Mouse (Mus musculus) brain, adult 10 weeks (tissue): ENCODE results near the gene Cxcr6. TPM values are rescaled to one million over a fixed set of nuclear protein-coding genes. Genes with fewer than 3 reads are reported as not detected.

Experiments used
- polyA plus RNA-seq: library from polyadenylated mRNA; stranded (reverse); fragments of 350-450 nt; fragmentation: Illumina TruSeq; extraction: RNeasy Lipid Tissue Mini Kit (QIAGEN cat#74804); gene quantifications from one replicate; pipeline ENCODE4 v1.2.3, GENCODE M21; 2015; ENCODE audit warnings: low read depth, low replicate concordance

Gene Cxcr6
- polyA plus RNA-seq, result not detected

DNA sequence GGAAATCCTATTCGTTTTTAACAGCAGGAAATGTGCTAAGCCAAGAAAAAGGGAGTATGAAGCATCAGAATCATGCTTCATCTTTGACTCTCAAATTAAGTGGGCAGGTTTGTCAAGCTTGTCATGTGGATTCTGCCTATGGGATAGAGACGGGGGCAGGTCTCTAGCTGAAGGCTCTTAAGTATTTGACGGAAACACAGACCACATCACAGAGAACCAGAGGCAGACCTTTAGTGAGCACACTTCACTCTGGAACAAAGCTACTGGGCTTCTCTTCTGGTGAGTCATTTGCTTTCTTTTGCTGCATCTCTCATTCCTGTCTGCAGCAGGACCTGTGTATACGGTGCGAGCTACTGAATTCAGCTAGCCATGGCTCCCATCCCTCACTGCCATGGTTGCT is at the start of gene Cxcr6:
Gene Cxcr6, plus strand, starts transcription at position 209 of the 400 bp plus-strand sequence.

DNA sequence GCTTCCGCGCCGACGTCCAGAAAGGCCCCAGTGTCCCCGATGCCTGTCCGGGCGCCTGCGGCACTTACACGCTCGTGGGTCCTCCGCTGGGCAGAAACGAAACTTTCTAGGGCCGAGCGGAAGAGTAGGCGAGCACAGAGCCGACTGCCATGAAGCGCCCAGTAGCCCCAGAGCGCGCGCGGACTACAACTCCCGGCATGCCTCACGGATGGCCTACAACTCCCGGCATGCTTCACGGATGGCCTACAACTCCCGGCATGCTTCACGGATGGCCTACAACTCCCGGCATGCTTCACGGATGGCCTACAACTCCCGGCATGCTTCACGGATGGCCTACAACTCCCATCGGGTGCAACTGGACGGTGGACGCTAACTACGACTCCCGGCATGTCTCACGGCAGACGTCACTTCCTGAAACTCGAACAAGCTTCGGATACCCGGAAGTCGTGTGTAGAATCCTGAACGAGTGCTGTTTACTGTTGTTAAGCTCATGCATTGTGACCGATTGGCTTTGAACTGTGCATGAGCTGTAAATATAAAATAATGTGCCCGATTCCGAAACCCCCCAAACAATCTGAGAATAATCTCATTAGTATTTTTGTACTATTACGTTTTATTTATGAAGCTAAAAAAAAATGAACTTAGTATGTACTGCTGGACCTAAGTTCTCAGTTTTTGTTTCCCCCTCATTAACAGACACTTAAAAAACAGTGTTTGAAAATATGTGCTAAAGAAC is 45.6 kb downstream of the Cxcr6 start, which contains the start of gene Fyco1:
Gene Fyco1, minus strand, starts transcription at position 187 of the 736 bp plus-strand sequence.

Other genes starting within 250 kb of the Cxcr6 start
- not detected for gene Slc6a20b, start 173.9 kb upstream of the Cxcr6 start, polyA plus RNA-seq
- 0.22 TPM for gene Ccr9, start 128.0 kb upstream of the Cxcr6 start, polyA plus RNA-seq
- gene Slc6a20a, start 127.6 kb upstream of the Cxcr6 start, polyA plus RNA-seq, result 18.5 TPM
- gene Lztfl1, start 88.8 kb upstream of the Cxcr6 start, polyA plus RNA-seq, result 56.7 TPM
- gene Fyco1, start 45.4 kb downstream of the Cxcr6 start, polyA plus RNA-seq, result 20.7 TPM
- gene Xcr1, start 55.6 kb downstream of the Cxcr6 start, polyA plus RNA-seq, result not detected
- 0.30 TPM for gene Ccr1, start 162.2 kb downstream of the Cxcr6 start, polyA plus RNA-seq
- gene Ccr1l1, start 171.9 kb downstream of the Cxcr6 start, polyA plus RNA-seq, result not detected
- gene Ccr3, start 215.5 kb downstream of the Cxcr6 start, polyA plus RNA-seq, result not detected